Mouse (Mus musculus): ENCODE results near the gene Nek8.

The Nek8 gene

DNA sequence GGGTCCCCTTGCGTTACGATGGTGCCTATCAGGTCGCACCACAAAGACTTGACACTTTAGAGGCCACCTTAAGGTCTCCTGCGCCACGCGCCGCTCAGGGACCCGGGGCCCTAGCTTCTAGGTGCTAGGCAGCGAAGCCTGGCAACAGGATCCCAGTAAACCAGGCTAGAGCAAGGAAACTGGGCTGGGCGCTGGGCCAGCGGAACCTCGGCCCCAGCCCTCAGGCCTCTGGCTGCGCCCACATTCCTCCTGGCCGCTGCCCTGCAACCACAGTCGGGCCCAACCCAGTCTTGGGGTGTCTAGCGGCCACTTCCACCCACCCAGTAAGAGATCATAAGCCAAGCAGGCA is 10.7 kb downstream of the Nek8 start:
- DNase-seq, result peak in 1 of 2 experiments; percentile 68

DNA sequence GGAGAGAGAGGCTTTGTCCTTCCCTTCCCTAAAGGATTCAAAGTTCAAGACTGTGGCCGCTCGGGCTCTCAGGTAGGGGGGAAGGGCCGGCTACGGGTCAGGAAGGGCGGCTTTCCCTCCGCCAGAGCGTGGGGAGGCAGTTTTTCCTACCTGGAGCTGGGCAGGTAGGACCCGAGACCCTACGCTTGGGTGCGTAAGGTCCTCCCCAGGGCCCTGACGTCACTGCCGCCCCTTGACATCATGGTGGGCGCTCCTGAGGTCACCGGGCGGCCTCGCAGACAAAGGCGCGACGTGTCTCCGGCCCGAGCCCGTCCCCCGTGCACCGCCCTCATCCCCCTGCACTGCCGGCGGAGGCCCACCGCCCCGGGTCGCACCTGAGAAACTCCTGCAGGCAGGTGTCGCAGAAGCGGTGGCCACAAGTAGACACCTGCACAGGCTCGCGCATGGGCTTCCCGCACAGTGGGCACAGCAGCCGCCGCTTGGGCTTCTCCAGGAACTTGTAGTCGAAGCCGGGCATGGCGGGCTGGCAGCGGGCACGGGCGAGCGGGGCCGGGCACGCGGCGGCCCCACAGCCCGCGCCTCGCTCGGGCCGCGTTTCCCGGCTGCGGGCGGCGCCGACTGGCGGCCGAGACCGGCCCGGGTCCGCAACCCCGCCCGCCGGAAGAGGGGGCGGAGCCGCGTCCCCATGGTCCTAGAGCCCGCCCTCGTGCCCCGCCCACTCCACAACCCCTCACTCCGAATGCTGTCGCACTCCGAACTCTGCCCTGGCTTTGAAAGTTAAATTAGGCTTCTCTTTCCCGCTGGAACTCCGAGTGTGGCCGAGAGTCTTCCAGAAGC is 11.3 kb downstream of the Nek8 start, which contains the start of gene Traf4:
TSS of gene Traf4 (minus strand) at position 666 of the 837 bp plus-strand sequence.
- DNase-seq, result peak; percentile 82 to 90

DNA sequence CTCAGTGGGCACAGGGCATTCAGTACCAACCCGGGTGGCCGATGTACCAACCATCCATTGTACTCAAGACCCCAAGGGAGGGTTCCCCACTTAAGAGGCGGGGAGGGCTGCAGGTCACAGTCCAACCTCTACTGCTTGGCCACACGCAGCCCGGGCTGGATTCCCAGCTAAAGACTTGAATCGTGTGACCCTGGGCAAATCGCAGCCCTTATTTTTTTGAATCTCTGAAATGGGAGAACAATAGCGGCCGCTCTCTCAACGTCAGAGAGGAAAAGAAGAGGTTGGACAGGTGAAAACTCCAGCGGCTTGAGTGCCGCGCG is 11.9 kb downstream of the Nek8 start:
- DNase-seq, result no peak

DNA sequence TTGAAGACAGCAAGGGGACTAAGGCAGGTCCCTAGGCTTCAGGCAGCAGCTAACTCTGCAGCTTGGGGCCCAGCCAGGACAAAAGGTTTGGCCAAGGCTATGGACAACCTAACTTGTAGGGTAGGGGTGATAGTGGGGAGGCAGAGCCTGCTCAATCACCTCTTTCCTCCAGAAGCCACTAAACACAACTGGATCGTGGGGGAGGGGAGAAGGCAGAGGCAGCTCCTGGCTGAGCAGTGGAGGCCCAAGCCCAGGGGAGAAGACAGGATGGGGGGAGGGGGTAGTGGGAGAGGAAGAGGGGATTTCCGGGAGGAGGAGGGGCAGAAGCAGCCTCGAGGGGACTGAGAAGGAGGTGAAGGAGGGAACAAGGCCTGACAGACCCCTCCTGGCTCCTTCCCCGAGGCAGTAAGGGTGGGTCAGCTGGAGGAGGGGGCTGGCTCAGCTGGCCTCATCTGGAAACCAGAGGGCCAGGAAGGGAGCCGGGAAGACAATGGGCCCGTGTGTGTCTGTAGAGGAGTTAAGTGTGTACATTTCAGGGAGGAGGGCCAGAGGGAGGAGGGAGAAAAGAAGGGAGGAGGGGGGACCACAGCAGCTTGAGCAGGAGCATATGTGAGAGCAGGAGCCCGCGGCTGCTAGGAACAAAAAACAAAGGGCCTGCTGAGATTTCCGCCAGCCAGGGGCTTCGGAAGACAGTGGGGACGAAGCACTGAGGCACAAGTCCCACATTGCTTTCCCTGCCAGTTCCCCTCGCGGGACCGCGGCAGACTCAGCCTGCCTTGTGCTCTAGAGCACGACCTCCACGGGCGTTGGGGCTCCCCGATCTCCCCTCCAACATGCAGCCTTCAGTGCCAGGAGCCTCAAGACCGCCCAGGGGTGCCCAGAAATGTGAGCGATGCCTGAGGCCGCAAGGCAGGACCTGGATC is 12.5 kb downstream of the Nek8 start:
- peak in 1 of 2 experiments; percentile 43 for DNase-seq

DNA sequence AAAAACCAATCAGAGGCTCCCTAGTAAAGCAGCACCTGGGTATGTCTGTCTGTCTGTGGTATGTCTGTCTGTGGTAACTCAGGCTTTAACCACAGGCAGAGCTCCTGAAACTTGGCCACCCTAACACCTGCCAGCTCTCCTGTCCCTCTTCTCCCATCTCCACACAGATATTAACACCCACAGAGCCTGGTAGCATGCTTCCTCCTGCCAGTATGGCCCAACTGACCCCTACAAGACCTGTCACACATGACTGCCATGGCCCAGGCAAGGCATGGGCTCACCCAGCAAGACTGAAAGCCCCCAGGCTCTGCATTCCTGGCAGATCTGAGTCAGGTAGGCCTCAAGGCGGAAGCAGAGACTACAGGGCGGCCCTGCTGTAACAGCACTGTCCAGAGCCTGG is 13.4 kb downstream of the Nek8 start:
- no peak for DNase-seq

DNA sequence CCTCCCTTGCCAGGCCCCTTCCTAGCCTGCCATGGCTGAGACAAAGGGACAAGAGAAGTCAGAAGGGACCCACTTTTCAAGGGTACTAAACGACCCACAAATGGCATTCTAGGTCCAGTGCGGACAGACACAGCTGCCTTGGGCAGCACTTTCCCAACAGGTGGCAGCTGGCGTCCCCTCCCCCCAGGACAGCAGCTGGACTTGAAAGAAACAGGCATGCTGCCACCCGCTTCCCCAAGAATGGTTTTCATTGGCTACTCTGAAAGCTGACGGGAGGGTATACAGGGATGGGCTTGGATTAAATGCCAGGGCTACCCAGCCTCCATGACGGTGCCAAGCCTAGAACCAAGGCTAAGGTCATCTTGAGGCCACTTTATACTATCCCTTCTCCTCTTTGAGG is 14.0 kb downstream of the Nek8 start:
- peak in 1 of 2 experiments; percentile 44 for DNase-seq

DNA sequence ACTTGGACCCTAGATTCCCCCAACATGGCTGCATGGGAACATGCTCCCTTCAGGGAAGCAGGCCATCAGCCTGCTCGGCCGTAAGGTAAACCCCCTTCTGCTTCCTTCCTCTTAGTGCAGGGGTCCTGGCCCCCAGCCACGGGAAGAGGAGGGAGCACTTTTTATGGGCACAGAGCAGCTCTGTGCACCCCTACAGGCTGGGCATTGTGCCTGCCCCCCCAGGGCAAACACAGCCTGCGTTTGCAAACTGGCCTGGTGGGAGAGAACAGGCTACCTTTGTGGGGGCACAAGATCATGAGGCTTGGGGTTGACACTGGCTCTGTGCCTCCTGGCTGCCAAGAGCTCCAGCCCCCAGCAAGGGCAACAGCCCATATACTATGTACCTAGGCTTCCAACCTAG is 14.5 kb downstream of the Nek8 start:
- DNase-seq, result peak in 1 of 2 experiments; percentile 58

DNA sequence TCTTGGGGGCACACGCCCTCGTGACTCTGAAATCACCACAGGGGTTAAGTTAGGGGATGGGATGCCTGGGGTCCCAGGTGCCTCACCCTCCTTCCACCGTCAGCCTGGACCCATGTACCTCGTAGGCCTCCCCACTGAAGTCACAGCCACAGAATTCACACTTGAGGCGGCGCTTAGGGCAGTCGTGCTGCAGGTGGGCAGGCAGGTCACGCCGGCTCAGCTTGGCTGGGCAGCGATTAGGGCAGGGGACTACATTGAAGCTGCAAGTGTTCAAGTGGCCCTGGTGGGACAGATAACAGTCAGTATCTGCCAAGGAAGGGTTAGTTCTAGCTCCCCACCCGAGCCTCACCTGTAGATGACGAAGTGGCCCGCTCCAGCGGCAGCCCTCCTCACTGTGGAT is 15.3 kb downstream of the Nek8 start:
- no peak for DNase-seq

DNA sequence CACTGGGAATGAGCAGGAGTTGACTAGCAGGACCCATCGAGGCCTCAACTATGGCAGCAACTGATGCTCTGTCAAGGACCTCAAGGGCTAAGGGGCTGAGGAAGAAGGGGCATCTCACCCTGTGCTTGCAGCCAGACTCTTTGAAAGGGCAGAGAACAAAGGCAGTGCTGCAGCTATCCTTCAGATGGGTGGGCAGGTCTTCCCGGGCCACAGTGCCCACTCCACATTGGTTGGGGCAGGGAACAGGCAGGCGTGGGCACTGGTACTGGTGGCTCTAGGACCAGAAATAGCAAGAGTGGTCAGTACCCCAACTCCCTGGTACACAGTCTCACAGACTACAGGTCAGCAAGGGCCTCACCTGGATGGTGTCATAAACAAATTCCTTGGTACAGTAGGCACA is 15.8 kb downstream of the Nek8 start:
- DNase-seq, result no peak

DNA sequence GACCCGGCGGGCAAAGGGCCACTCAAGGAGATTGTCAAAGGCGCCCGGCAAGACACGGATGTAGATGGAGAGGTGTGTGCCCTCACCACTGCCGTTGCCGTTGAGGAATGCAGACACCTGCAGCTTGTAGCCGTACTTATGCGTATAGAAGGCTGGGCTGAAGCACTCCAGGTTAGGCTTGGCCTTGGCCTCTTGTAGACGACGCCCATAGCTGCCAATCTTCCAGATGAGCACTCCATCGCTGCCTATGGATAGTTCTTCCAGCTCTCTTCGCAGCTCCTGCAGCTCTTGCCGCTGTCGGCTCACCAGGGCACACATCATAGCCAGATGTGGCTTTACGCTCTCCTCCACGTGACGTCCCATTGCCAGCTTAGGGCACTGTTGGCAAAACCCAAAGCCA is 16.3 kb downstream of the Nek8 start:
- no peak for DNase-seq

DNA sequence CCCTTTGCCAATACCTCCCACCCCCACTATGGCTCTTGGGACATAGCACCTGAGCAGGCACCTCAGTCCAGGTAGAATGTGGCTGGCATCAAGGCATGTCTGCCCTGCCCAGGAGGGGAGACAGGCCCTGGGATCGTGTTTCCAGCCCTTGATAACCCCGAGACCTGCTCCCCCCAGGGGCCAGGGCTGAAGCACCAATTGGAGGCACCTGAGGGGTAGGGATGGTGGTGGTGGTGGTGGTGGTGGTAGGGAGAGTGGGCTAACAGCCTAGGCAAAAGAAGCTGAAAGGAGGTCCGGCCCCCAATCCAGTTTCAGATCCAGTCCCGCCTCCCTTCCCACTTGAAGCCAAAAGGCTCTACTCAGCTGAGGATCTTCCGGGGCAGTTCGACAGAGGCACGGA is 16.9 kb downstream of the Nek8 start:
- no peak for DNase-seq

DNA sequence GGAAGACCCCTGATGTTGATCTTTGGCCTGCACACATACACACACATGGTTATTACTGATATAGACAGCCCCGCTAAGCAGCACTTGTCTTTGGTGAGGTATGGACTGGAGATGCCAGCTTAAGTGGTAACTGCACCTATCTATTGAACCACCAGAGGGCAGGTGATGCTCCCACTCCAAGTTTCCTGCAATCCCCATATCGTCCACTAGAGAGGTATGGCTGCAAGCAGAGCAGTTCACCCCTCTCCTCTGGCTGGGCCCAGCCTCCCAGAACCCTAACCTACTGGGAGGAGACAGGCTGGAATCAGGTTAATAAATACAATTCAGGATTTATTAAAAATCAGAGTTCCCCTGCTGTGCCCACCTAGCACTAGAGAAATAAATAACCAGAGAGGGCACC is 17.4 kb downstream of the Nek8 start:
- peak; percentile 74 to 84 for DNase-seq

DNA sequence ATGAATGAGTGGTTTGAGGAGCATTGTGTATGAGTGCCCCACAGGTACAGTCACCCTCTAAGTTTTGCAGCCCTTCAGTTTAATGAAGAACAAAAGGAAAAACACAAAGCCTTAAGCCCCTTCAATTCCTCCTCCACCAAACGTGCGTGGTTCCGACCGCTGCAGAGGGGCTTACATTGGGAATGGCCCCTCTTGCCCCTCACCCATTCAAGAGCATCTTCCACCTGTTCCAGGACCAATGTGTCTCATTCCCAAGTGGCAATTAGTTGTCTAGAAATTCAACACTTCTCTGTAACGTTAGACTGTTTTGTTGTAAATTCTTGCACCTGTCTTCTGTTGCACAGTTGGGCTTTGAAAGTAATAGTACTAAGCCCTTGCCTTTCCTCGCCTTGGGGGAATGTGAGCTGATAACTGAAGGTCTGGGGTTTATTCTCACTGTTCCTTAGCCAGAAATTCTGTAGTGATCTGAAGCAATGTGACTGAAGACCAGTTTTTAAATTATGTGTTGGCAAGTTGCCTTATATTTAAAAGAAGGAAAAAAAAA is 20.2 kb downstream of the Nek8 start:
- DNase-seq, result no peak

DNA sequence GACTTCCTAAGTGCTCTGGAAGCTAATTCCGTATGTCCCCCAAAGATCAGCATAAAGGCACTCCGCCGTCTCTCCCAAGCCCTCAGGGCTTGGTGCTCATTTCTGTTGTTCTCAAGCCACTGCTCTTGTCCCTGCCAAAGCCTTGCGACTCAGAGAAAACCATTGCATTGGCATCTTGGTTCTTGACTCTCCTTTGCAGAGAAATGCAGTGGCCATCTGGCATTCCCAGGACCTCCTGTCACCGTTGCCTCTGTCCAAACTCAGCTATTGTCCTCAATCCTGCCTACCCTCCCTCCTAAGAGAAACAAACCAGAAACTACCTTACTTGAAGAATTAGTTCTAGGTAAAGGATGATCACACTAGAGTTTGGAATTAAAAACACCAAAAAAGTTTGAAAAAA is 20.8 kb downstream of the Nek8 start:
- peak in 1 of 2 experiments; percentile 54 for DNase-seq

DNA sequence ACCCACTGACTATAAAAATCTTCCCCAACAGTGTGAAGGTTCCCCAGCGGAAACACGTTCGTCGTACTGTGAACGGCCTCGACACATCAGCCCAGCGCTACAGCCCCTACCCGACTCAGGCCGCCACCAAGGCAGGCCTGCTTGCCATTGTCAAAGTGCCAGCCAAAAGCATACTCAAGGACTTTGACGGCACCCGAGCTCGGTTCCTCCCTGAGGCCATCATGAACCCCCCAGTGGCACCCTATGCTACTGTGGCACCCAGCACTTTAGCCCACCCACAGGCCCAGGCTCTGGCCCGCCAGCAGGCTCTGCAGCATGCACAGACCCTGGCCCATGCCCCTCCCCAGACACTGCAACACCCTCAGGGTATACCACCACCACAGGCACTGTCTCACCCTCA is 22.7 kb downstream of the Nek8 start:
- peak in 1 of 2 experiments; percentile 25 for DNase-seq

DNA sequence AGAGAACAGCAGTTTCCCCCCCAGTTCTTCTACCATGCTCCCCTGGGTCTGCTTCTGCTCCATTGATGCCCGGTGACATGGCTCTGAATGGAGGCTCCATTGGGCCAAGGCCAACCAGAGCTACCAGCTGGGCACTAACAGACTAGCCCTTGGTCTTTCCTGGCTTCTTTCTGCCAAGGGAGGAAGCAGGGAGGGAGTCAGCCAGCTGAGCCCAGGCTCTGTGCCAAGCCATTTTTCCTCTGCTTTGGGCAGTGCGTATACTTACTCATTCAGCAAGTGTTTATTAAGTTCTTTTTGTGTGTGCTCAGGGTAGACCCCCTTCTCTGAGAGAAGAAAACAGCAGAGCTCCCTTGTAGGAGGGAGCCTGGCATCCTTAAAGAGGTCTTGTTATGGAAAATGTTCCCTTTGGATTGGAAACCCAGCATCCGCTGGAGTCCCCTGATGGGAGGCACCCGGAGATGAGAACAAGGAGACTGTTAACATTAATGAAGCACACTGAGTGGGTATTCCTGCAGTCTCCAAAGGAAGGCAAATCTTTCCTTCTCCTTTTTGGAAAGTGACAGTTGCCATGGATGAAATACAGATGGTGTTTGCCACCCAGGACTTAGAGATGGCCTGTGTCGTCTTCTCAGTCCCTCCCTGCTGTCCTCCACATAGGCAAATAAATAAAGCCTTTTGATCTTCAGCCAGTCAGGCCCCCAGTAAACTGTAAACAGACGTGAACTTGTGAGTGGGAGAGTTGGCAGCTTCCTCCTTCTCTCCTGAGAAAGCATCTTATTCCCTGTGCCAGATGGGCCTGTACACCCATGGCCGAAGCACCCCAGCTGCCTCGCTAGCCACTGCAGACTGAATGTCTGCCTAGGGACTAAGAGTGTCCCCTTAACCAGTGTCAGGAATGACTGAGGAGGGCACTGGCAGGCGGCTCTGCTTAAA is 23.9 kb downstream of the Nek8 start:
- DNase-seq, result peak; percentile 86 to 92

DNA sequence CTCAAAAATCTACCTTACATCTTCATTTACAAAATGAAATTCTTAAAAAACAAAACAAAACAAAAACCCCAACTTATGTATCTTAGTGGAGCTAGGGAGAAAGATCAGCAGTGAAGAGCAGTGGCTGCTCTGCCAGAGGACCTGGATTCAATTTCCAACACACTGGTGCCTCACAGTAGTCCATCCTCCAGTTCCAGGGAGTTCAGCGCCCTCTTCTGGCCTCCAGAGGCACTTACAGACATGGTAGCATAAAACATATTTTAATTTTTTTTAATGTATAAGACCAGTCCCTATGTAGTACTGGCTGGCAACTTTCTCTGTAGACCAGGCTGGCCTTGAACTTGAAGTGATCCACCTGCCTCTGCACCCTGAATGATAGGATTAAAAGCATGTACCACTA is 25.3 kb downstream of the Nek8 start:
- DNase-seq, result peak in 1 of 2 experiments; percentile 41

DNA sequence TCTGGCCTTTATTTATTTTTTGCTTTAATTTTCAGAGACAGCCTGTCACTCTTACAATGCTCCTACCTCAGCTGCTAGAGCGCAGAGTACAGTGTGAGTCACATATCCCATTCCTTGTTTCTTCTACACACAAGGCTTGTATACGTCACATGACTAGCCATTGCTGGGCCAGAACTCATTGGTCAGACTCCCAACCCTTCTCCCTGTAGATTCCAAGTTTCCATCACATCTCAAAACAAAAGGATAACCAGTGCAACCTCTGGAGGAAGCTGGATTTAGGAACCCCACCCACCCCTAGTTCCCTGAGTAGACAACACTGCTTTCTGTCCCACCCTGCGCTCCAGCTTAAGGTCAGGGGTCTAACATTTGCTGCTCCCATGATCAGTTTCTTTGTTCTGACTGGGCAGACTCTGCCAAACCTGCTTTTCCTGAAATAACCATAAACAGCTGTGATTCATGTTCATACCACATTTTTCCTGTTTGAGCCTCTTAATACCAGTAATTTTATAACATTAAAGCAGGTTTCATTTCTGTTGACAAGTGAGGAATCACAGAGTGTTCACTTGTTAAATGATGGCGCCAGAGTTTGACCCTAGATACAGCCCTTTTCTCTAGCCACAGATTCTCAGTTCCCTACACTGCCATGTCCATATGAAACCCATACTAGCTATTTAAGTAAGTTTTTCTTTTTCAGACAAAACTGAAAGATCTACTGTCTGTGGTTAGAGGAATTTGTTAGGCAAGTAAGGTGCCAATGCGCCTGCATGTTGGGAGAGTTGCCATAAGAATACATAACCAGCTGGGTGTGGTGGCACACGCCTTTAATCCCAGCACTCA is 29.6 kb downstream of the Nek8 start:
- no peak for DNase-seq

DNA sequence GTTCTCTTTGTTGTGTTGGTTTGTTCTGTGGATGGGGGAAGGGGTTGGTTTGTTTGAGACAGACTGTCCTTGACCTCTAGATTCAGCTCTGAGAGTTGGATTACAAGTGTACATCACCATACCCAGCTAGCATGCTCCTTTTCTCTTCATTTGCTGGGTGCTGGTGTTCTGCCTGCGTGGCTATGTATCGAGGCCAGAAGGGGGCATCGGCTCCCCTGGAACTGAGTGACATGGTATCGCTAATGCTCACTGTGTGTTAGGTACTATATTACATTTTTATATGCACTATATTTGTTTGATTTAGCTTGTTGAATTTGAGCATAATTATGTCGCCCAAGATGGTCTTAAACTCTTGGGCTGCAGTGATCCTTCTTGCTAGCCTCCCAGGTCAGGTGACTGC is 30.3 kb downstream of the Nek8 start:
- DNase-seq, result no peak

DNA sequence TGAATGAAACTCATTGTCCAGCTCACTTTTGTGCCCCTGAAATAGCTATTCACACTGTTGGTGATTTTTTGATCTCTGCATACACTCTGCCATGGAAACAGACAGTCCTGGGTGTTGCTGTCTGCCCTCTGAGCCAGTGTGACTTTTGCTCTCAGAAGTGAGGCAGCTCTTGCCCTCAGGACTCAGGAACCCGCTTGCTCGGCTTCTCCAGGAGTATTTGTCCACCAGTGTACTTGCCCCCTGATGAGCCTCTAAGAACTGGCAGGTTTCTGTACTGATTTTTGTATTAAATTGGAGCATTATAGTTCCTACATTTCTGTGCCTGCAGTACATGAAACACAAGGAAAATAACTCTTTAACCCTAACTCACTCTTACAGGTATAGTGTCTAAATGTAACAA is 33.0 kb downstream of the Nek8 start:
- no peak for DNase-seq

DNA sequence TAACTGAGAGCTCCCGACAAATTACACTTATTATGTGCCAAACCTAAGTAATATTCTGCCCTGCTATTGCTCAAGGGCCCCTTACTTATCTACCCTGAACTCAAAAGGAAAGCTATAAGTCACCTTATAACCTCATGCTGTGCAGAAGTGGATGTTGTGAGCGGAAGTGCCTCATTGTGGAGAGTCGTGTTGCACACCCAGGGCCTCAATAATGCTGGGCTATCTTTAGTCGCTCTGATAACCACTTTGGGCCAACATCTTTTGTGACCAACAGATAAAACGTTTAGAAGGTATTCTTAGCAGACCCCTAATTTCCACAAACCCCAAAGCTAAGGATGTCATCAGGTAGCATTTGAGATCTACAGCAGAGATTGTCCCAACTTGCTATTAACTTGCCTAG is 35.8 kb downstream of the Nek8 start:
- DNase-seq, result no peak

DNA sequence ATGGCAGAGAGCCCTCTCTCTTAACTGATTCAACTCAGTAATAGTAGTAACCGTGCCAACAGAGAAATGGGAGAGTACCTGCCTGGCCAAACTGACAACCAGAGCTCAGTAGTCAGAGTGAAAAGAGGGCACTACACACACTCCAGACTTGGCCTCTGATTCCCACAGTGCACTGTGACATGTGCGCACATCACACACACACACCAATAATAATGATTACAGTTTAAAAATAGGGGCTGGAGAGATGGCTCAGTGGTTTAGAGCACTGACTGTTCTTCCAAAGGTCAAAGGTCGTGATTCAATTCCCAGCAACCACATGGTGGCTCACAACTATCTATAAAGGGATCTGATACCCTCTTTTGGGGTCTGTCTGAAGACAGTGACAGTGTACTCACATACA is 38.5 kb downstream of the Nek8 start:
- no peak for DNase-seq
